Mouse (Mus musculus): Measurements from ENCODE around the gene Cnn3. TPM values are rescaled to one million over a fixed set of nuclear protein-coding genes. Genes with fewer than 3 reads are reported as not detected.
A peak's percentile ranks its signal among the peaks of the same experiment; 100 is the strongest.

The Cnn3 gene
- polyA plus RNA-seq, 1 experiment from 2014 or later, result 668 TPM

DNA sequence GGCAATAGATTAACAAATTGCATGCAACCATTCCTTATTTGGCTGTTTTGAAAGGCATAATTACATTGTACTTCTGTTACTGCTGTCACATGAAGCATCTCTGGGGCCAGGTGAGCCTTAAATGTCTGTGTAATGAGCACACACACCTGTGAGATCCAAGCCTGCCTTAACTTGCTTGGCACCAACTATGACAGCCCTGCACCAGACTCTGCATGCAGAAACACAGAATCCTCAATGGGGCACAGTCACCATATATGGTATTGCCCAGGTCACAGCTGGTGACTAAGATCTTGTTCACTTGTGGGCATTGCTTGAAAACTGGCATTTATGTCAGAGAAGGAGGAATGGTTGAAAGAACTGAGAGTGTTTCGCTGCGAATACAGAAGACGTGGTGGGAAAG lies 36.5 kb downstream of the Cnn3 start:
- H3K4me3 ChIP-seq (ENCODE audit: low read length), result no peak overlapping the region
- H3K9me3 ChIP-seq (ENCODE audit: low read length), result no peaks in the 10 kb centered on the region
- H3K4me1 ChIP-seq (ENCODE audit: insufficient read depth, low read length), result peaks cover 10% of the 10 kb centered on the region
- peaks cover 24% of the 10 kb centered on the region for H3K36me3 ChIP-seq (ENCODE audit: insufficient read depth, low read length)
- no peak for ATAC-seq (ENCODE audit: low FRiP score, low TSS enrichment)
- H3K27ac ChIP-seq (ENCODE audit: low read length), result no peak overlapping the region
- H3K4me2 ChIP-seq (replicated peaks; ENCODE audit: low read depth, low read length), result no peak overlapping the region
- H3K27me3 ChIP-seq (ENCODE audit: insufficient read depth, low read length), result no peaks in the 10 kb centered on the region
- H3K9ac ChIP-seq (replicated peaks; ENCODE audit: low read length), result no peak overlapping the region
- 89% methylated on average over 3 of the region's 3 CpGs for WGBS

DNA sequence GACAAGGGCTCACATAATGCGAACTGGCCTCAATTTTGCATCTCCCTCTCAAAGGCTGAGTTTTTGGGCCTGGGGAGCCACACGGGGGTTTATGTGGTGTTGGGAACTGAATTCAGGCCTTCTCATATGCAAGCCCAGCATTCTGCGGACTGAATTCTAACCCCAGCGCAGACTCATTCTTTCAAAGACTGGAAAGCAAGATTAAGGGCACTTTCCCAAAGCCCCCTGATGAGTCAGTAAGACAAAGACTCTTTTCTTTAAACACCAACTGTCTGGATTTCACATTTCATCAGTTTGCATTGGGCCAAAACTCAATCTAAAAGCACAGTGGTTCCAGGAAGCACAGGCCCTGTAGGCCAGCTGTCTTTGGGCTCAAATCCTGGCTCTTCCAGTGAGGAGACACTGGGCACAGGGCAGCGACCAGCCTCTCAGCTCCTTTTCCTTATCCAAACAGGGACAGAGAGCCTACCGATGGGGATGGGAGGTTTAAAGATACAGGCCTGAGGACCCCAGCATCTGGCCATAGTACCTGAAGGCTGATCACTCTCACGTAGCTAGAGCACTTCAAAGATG lies 38.5 kb downstream of the Cnn3 start:
- Histone ChIP-seq H3K27me3 (ENCODE audit: insufficient read depth, low read length) (no peaks in the 10 kb centered on the region), H3K4me3 (ENCODE audit: low read length) (no peak overlapping the region), H3K4me2 (replicated peaks; ENCODE audit: low read depth, low read length) (no peak overlapping the region), H3K9ac (replicated peaks; ENCODE audit: low read length) (no peak overlapping the region), H3K9me3 (ENCODE audit: low read length) (no peaks in the 10 kb centered on the region), H3K36me3 (ENCODE audit: insufficient read depth, low read length) (peaks cover 12% of the 10 kb centered on the region; the same call in 1 of the 2 replicates), H3K4me1 (ENCODE audit: insufficient read depth, low read length) (peaks cover 22% of the 10 kb centered on the region), H3K27ac (ENCODE audit: low read length) (no peak overlapping the region)
- ATAC-seq (ENCODE audit: low FRiP score, low TSS enrichment), result no peak
- WGBS, result 77% methylated on average over 7 of the region's 7 CpGs

DNA sequence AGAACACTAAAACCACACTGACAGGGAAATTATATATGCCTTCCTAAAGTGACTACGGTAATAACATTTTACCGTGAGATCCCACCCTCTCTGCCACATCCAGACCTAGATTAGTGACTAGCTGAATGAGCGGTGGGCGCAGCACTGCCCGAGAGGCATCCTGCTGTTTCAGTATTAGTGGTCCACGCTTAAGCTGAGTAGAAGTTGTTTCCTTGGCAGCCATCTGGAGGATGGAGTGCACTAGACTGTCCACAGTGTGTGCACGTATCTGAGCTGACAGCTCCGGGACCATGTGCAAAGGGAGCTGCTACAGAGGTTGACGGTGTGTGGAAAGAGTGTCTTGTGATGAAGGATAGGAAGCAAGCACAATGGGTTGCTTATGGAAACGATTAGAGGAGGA lies 39.5 kb downstream of the Cnn3 start:
- Histone ChIP-seq H3K9me3 (ENCODE audit: low read length) (no peaks in the 10 kb centered on the region), H3K4me1 (ENCODE audit: insufficient read depth, low read length) (peaks cover 27% of the 10 kb centered on the region), H3K9ac (replicated peaks; ENCODE audit: low read length) (no peak overlapping the region), H3K4me2 (replicated peaks; ENCODE audit: low read depth, low read length) (no peak overlapping the region), H3K27ac (ENCODE audit: low read length) (no peak overlapping the region), H3K36me3 (ENCODE audit: insufficient read depth, low read length) (peaks cover 7% of the 10 kb centered on the region; the same call in 1 of the 2 replicates), H3K27me3 (ENCODE audit: insufficient read depth, low read length) (no peaks in the 10 kb centered on the region), H3K4me3 (ENCODE audit: low read length) (no peak overlapping the region)
- 72% methylated on average over 10 of the region's 10 CpGs for WGBS
- no peak for ATAC-seq (ENCODE audit: low FRiP score, low TSS enrichment)

GRCm38 (mm10) chr3:121467094-121467552 lies 40.8 kb downstream of the Cnn3 start:
- H3K36me3 ChIP-seq (ENCODE audit: insufficient read depth, low read length), result no peaks in the 10 kb centered on the region
- H3K4me3 ChIP-seq (ENCODE audit: low read length), result no peak overlapping the region
- no peaks in the 10 kb centered on the region for H3K9me3 ChIP-seq (ENCODE audit: low read length)
- no peak for ATAC-seq (ENCODE audit: low FRiP score, low TSS enrichment)
- WGBS, result 60% methylated on average over 10 of the region's 10 CpGs
- no peak overlapping the region for H3K9ac ChIP-seq (replicated peaks; ENCODE audit: low read length)
- H3K27me3 ChIP-seq (ENCODE audit: insufficient read depth, low read length), result no peaks in the 10 kb centered on the region
- H3K27ac ChIP-seq (ENCODE audit: low read length), result peak overlapping the region; percentile 66
- H3K4me2 ChIP-seq (replicated peaks; ENCODE audit: low read depth, low read length), result no peak overlapping the region
- peaks cover 27% of the 10 kb centered on the region for H3K4me1 ChIP-seq (ENCODE audit: insufficient read depth, low read length)

DNA sequence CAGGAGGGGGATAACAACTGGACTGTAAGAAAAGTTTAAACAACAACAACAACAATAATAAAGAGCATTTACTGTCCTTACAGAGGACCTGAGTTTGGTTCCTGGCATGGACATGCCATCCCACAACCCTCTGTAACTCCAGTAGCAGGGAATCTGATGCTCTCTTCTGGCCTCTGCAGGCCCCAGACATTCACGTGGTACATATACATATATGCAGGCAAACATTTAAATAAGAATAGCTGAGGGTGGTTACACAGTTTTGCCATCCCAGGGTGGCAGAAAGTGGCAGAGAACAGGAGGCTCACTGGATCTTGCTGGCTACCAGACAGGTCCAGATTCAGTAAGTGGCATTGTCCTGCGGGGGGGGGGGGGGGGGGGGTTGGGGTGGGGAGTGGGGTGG lies 41.8 kb downstream of the Cnn3 start:
- H3K27ac ChIP-seq (ENCODE audit: low read length), result no peak overlapping the region
- H3K9me3 ChIP-seq (ENCODE audit: low read length), result no peaks in the 10 kb centered on the region
- ATAC-seq (ENCODE audit: low FRiP score, low TSS enrichment), result no peak
- WGBS, result 18% methylated on average over 2 of the region's 2 CpGs
- peaks cover 27% of the 10 kb centered on the region for H3K4me1 ChIP-seq (ENCODE audit: insufficient read depth, low read length)
- no peak overlapping the region for H3K4me3 ChIP-seq (ENCODE audit: low read length)
- H3K27me3 ChIP-seq (ENCODE audit: insufficient read depth, low read length), result no peaks in the 10 kb centered on the region
- no peaks in the 10 kb centered on the region for H3K36me3 ChIP-seq (ENCODE audit: insufficient read depth, low read length)
- no peak overlapping the region for H3K4me2 ChIP-seq (replicated peaks; ENCODE audit: low read depth, low read length)
- H3K9ac ChIP-seq (replicated peaks; ENCODE audit: low read length), result no peak overlapping the region

GRCm38 (mm10) chr3:121469185-121469975 lies 43.1 kb downstream of the Cnn3 start:
- H3K36me3 ChIP-seq (ENCODE audit: insufficient read depth, low read length), result no peaks in the 10 kb centered on the region
- peak overlapping the region; percentile 89 for H3K27ac ChIP-seq (ENCODE audit: low read length)
- no peaks in the 10 kb centered on the region for H3K9me3 ChIP-seq (ENCODE audit: low read length)
- no peak overlapping the region for H3K4me3 ChIP-seq (ENCODE audit: low read length)
- H3K27me3 ChIP-seq (ENCODE audit: insufficient read depth, low read length), result no peaks in the 10 kb centered on the region
- peak overlapping the region; percentile 61 for H3K9ac ChIP-seq (replicated peaks; ENCODE audit: low read length)
- peaks cover 27% of the 10 kb centered on the region for H3K4me1 ChIP-seq (ENCODE audit: insufficient read depth, low read length)
- ATAC-seq (ENCODE audit: low FRiP score, low TSS enrichment), result peak; percentile 77
- WGBS, result 4% methylated on average over 12 of the region's 13 CpGs
- peak overlapping the region; percentile 36 for H3K4me2 ChIP-seq (replicated peaks; ENCODE audit: low read depth, low read length)

GRCm38 (mm10) chr3:121471703-121472102 lies 45.4 kb downstream of the Cnn3 start:
- WGBS, result 51% methylated on average over 11 of the region's 11 CpGs
- no peaks in the 10 kb centered on the region for H3K36me3 ChIP-seq (ENCODE audit: insufficient read depth, low read length)
- H3K27ac ChIP-seq (ENCODE audit: low read length), result no peak overlapping the region
- H3K9me3 ChIP-seq (ENCODE audit: low read length), result no peaks in the 10 kb centered on the region
- H3K9ac ChIP-seq (replicated peaks; ENCODE audit: low read length), result no peak overlapping the region
- no peaks in the 10 kb centered on the region for H3K27me3 ChIP-seq (ENCODE audit: insufficient read depth, low read length)
- peak; percentile 43; the same call in 1 of the 2 replicates for ATAC-seq (ENCODE audit: low FRiP score, low TSS enrichment)
- H3K4me2 ChIP-seq (replicated peaks; ENCODE audit: low read depth, low read length), result no peak overlapping the region
- H3K4me1 ChIP-seq (ENCODE audit: insufficient read depth, low read length), result peaks cover 27% of the 10 kb centered on the region
- no peak overlapping the region for H3K4me3 ChIP-seq (ENCODE audit: low read length)

GRCm38 (mm10) chr3:121474738-121475137 lies 48.4 kb downstream of the Cnn3 start:
- 73% methylated on average over 3 of the region's 3 CpGs for WGBS
- no peak overlapping the region for H3K4me3 ChIP-seq (ENCODE audit: low read length)
- no peaks in the 10 kb centered on the region for H3K9me3 ChIP-seq (ENCODE audit: low read length)
- ATAC-seq (ENCODE audit: low FRiP score, low TSS enrichment), result no peak
- no peak overlapping the region for H3K4me2 ChIP-seq (replicated peaks; ENCODE audit: low read depth, low read length)
- H3K27me3 ChIP-seq (ENCODE audit: insufficient read depth, low read length), result no peaks in the 10 kb centered on the region
- H3K27ac ChIP-seq (ENCODE audit: low read length), result no peak overlapping the region
- H3K9ac ChIP-seq (replicated peaks; ENCODE audit: low read length), result no peak overlapping the region
- H3K36me3 ChIP-seq (ENCODE audit: insufficient read depth, low read length), result no peaks in the 10 kb centered on the region
- peaks cover 6% of the 10 kb centered on the region; the same call in 1 of the 2 replicates for H3K4me1 ChIP-seq (ENCODE audit: insufficient read depth, low read length)

GRCm38 (mm10) chr3:121480030-121480960 lies 54.0 kb downstream of the Cnn3 start:
- Histone ChIP-seq H3K9me3 (ENCODE audit: low read length) (no peaks in the 10 kb centered on the region), H3K27ac (ENCODE audit: low read length) (no peak overlapping the region), H3K9ac (replicated peaks; ENCODE audit: low read length) (no peak overlapping the region), H3K36me3 (ENCODE audit: insufficient read depth, low read length) (no peaks in the 10 kb centered on the region), H3K4me2 (replicated peaks; ENCODE audit: low read depth, low read length) (no peak overlapping the region), H3K4me3 (ENCODE audit: low read length) (no peak overlapping the region), H3K4me1 (ENCODE audit: insufficient read depth, low read length) (peaks cover 4% of the 10 kb centered on the region; the same call in 1 of the 2 replicates), H3K27me3 (ENCODE audit: insufficient read depth, low read length) (peaks cover 2% of the 10 kb centered on the region; the same call in 1 of the 2 replicates)
- ATAC-seq (ENCODE audit: low FRiP score, low TSS enrichment), result no peak
- 66% methylated on average over 26 of the region's 26 CpGs for WGBS

Measured in kidney, embryonic 16.5 days (tissue).